Mouse (Mus musculus): ENCODE data around the gene Psmd7.

DNA sequence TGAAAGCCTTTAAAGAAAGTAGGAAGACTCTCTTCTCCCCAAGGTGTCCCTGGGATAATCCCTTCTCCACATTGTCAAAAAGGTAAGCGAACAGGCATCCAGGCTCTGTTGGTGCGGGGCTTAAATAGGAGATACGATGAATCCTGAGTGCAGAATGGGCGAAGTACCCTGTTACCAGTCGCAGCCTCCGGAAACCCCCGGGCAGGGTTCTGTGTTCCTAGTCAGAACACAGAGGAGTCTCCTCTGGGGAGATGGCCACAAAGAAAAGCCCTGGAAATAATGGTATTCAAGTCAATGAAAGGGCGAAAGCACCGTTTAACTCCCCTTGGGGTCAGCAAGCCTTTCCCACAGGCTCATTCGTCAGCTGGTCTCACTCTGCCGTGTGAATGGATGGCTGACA lies 41.4 kb upstream of the Psmd7 start:
- TF ChIP-seq POLR2A (IDR thresholded peaks at IDR 0.05; ENCODE audit: insufficient read length, low read depth) = no peak
- TF ChIP-seq E2F4 (IDR thresholded peaks at IDR 0.05; ENCODE audit: insufficient read depth) = no peak
- no peak for TF ChIP-seq MAX (IDR thresholded peaks at IDR 0.05; ENCODE audit: low read depth)
- TF ChIP-seq POLR2AphosphoS2 (IDR thresholded peaks at IDR 0.05; ENCODE audit: insufficient read length, low read depth) = no peak
- no peak for TF ChIP-seq USF1 (IDR thresholded peaks at IDR 0.05; ENCODE audit: low read depth)
- no peak for TF ChIP-seq SRF (IDR thresholded peaks at IDR 0.05; ENCODE audit: control insufficient read depth, insufficient read length, low read depth)
- TF ChIP-seq TCF12 (IDR thresholded peaks at IDR 0.05; ENCODE audit: insufficient read depth, poor library complexity, severe bottlenecking) = no peak
- TF ChIP-seq REST (IDR thresholded peaks at IDR 0.05; ENCODE audit: insufficient read depth, insufficient read length) = no peak
- TF ChIP-seq TCF3 (IDR thresholded peaks at IDR 0.05; ENCODE audit: insufficient read length, low read depth) = no peak
- TF ChIP-seq CEBPB (IDR thresholded peaks at IDR 0.05; ENCODE audit: insufficient read depth, poor library complexity, severe bottlenecking) = no peak
- TF ChIP-seq MYOD1 (IDR thresholded peaks at IDR 0.05; ENCODE audit: control insufficient read depth in 1 of 3, insufficient read length in 2 of 3, low read depth in 2 of 3) = no peak
- no peak for TF ChIP-seq MYOG (IDR thresholded peaks at IDR 0.05; ENCODE audit: control insufficient read depth in 1 of 3, insufficient read depth in 1 of 3, insufficient read length in 2 of 3, low read depth in 2 of 3)
